Mouse (Mus musculus): ENCODE measurements around the gene Fryl. TPM values are rescaled to one million over a fixed set of nuclear protein-coding genes. Genes with fewer than 3 reads are reported as not detected.

The Fryl gene
- polyA plus RNA-seq, 1 experiment: 15.3 TPM

DNA sequence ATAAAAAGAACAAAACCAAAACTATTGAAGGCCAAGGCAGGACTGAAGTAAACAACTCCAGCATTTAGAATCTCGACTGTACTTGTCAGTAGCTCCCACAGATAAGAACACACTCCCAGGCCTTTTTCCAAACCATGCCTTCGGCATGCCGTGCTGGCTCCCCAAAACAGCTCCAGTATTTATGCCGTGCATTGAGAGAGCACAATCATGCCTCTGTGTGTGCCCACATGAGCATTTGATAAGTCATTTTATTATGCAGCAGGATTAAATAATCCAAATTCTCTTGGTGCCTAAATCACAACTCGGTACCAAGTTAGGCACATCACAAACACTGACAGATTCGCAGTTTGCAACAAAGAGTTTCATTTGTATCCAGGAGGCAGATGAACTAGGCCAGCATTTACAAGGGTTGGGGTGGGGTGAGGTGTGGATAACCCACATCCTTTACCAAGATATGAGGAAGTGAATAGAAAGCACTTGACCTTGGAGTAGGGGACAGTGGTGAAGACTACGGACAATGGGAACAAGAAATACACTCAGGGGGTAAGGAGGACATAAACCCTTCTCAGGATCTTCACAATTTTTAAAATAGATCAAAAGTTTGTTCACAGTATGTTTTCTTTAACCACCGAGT, 50.3 kb downstream of the Fryl start:
- peaks cover 10% of the 10 kb centered on the region for H3K79me2 ChIP-seq (ENCODE audit: control insufficient read depth, insufficient read depth)
- no peak overlapping the region for H3ac ChIP-seq (ENCODE audit: control insufficient read depth, insufficient read length)
- TF ChIP-seq E2F4 (IDR thresholded peaks at IDR 0.05; ENCODE audit: insufficient read depth) (no peak), TCF3 (IDR thresholded peaks at IDR 0.05; ENCODE audit: insufficient read length, low read depth) (no peak), CEBPB (IDR thresholded peaks at IDR 0.05; ENCODE audit: insufficient read depth, poor library complexity, severe bottlenecking) (no peak), REST (IDR thresholded peaks at IDR 0.05; ENCODE audit: insufficient read depth, insufficient read length) (no peak), SRF (IDR thresholded peaks at IDR 0.05; ENCODE audit: control insufficient read depth, insufficient read length, low read depth) (no peak), POLR2A (IDR thresholded peaks at IDR 0.05; ENCODE audit: insufficient read length, low read depth) (no peak), MYOG (IDR thresholded peaks at IDR 0.05; ENCODE audit: control insufficient read depth in 1 of 3, insufficient read depth in 1 of 3, insufficient read length in 2 of 3, low read depth in 2 of 3) (no peak), TCF12 (IDR thresholded peaks at IDR 0.05; ENCODE audit: insufficient read depth, poor library complexity, severe bottlenecking) (no peak), MAX (IDR thresholded peaks at IDR 0.05; ENCODE audit: low read depth) (no peak)
- H3K4me2 ChIP-seq (ENCODE audit: low read depth): no peak overlapping the region
- no peak overlapping the region for H3K4me3 ChIP-seq
- no peaks in the 10 kb centered on the region for H3K36me3 ChIP-seq (ENCODE audit: control insufficient read depth, insufficient read depth)
- H3K27me3 ChIP-seq (ENCODE audit: control insufficient read depth, insufficient read depth, insufficient read length): no peaks in the 10 kb centered on the region

DNA sequence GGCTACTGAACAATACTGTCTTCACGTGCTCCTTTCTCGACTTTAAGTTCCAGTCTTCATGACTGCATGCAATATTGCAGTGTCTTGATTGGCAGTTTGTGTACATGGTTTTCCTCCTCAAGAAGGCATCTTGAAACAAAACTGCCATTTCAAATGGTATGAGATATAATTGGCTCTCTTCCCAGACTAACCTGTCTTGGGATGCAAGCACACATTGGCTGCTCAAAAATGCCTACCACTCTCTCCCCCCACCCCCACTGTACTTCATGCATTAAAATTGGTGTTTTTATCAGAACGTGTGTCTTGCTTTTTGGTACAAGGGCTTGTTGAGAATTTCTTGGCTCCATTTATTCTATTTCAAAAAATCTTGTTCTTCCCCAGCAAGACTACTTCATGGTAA, 51.4 kb downstream of the Fryl start:
- Histone ChIP-seq H3K36me3 (ENCODE audit: control insufficient read depth, insufficient read depth) (no peaks in the 10 kb centered on the region), H3K4me2 (ENCODE audit: low read depth) (no peak overlapping the region), H3K79me2 (ENCODE audit: control insufficient read depth, insufficient read depth) (peaks cover 10% of the 10 kb centered on the region), H3ac (ENCODE audit: control insufficient read depth, insufficient read length) (no peak overlapping the region), H3K4me3 (no peak overlapping the region), H3K27me3 (ENCODE audit: control insufficient read depth, insufficient read depth, insufficient read length) (no peaks in the 10 kb centered on the region)
- TF ChIP-seq POLR2AphosphoS2 (IDR thresholded peaks at IDR 0.05; ENCODE audit: insufficient read length, low read depth) (no peak), SRF (IDR thresholded peaks at IDR 0.05; ENCODE audit: control insufficient read depth, insufficient read length, low read depth) (no peak), TCF3 (IDR thresholded peaks at IDR 0.05; ENCODE audit: insufficient read length, low read depth) (no peak), USF1 (IDR thresholded peaks at IDR 0.05; ENCODE audit: low read depth) (no peak), MAX (IDR thresholded peaks at IDR 0.05; ENCODE audit: low read depth) (no peak), POLR2A (IDR thresholded peaks at IDR 0.05; ENCODE audit: insufficient read length, low read depth) (no peak), REST (IDR thresholded peaks at IDR 0.05; ENCODE audit: insufficient read depth, insufficient read length) (no peak), MYOD1 (IDR thresholded peaks at IDR 0.05; ENCODE audit: control insufficient read depth in 1 of 3, insufficient read length in 2 of 3, low read depth in 2 of 3) (no peak), E2F4 (IDR thresholded peaks at IDR 0.05; ENCODE audit: insufficient read depth) (no peak), MYOG (IDR thresholded peaks at IDR 0.05; ENCODE audit: control insufficient read depth in 1 of 3, insufficient read depth in 1 of 3, insufficient read length in 2 of 3, low read depth in 2 of 3) (no peak), CEBPB (IDR thresholded peaks at IDR 0.05; ENCODE audit: insufficient read depth, poor library complexity, severe bottlenecking) (no peak), TCF12 (IDR thresholded peaks at IDR 0.05; ENCODE audit: insufficient read depth, poor library complexity, severe bottlenecking) (no peak)

- Histone ChIP-seq H3K4me2 (ENCODE audit: low read depth) (no peak overlapping the region), H3K36me3 (ENCODE audit: control insufficient read depth, insufficient read depth) (no peaks in the 10 kb centered on the region), H3ac (ENCODE audit: control insufficient read depth, insufficient read length) (no peak overlapping the region), H3K4me3 (no peak overlapping the region), H3K79me2 (ENCODE audit: control insufficient read depth, insufficient read depth) (peaks cover 12% of the 10 kb centered on the region), H3K27me3 (ENCODE audit: control insufficient read depth, insufficient read depth, insufficient read length) (no peaks in the 10 kb centered on the region)
- TF ChIP-seq E2F4 (IDR thresholded peaks at IDR 0.05; ENCODE audit: insufficient read depth) (no peak), MYOD1 (IDR thresholded peaks at IDR 0.05; ENCODE audit: control insufficient read depth in 1 of 3, insufficient read length in 2 of 3, low read depth in 2 of 3) (no peak), USF1 (IDR thresholded peaks at IDR 0.05; ENCODE audit: low read depth) (no peak), POLR2AphosphoS2 (IDR thresholded peaks at IDR 0.05; ENCODE audit: insufficient read length, low read depth) (no peak), TCF3 (IDR thresholded peaks at IDR 0.05; ENCODE audit: insufficient read length, low read depth) (no peak), CEBPB (IDR thresholded peaks at IDR 0.05; ENCODE audit: insufficient read depth, poor library complexity, severe bottlenecking) (no peak), TCF12 (IDR thresholded peaks at IDR 0.05; ENCODE audit: insufficient read depth, poor library complexity, severe bottlenecking) (no peak), MAX (IDR thresholded peaks at IDR 0.05; ENCODE audit: low read depth) (no peak)
Measured at GRCm38 (mm10) chr5:73202498-73202897, 53.9 kb downstream of the Fryl start.

DNA sequence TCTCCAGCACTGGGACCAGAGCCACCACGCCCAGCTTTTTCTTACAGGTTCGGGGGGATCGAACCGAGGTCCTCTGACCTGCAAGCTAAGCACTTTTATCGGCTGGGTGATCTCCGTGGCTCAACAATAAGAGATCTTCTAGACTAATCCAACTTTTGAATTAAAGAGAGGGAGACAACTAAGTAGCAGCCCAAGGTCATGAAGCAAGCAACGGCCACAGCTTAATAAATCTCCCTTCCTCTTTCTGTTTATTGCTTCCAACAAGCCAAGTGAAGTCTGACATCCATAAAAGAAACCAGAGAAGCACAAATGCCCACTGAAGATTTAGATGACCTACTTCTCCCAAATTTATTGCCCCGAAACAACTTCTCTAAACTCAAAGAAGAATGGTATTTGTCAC, 54.3 kb downstream of the Fryl start:
- H3K4me2 ChIP-seq (ENCODE audit: low read depth): no peak overlapping the region
- H3K27me3 ChIP-seq (ENCODE audit: control insufficient read depth, insufficient read depth, insufficient read length): no peaks in the 10 kb centered on the region
- no peaks in the 10 kb centered on the region for H3K36me3 ChIP-seq (ENCODE audit: control insufficient read depth, insufficient read depth)
- H3K79me2 ChIP-seq (ENCODE audit: control insufficient read depth, insufficient read depth): peaks cover 12% of the 10 kb centered on the region
- TF ChIP-seq TCF12 (IDR thresholded peaks at IDR 0.05; ENCODE audit: insufficient read depth, poor library complexity, severe bottlenecking): no peak
- H3K4me3 ChIP-seq: no peak overlapping the region
- H3ac ChIP-seq (ENCODE audit: control insufficient read depth, insufficient read length): no peak overlapping the region

- Histone ChIP-seq H3K4me2 (ENCODE audit: low read depth) (no peak overlapping the region), H3ac (ENCODE audit: control insufficient read depth, insufficient read length) (no peak overlapping the region), H3K79me2 (ENCODE audit: control insufficient read depth, insufficient read depth) (peaks cover 12% of the 10 kb centered on the region), H3K4me3 (no peak overlapping the region), H3K36me3 (ENCODE audit: control insufficient read depth, insufficient read depth) (no peaks in the 10 kb centered on the region), H3K27me3 (ENCODE audit: control insufficient read depth, insufficient read depth, insufficient read length) (no peaks in the 10 kb centered on the region)
- TF ChIP-seq MYOG (IDR thresholded peaks at IDR 0.05; ENCODE audit: control insufficient read depth in 1 of 3, insufficient read depth in 1 of 3, insufficient read length in 2 of 3, low read depth in 2 of 3): no peak
- no peak for TF ChIP-seq TCF3 (IDR thresholded peaks at IDR 0.05; ENCODE audit: insufficient read length, low read depth)
- TF ChIP-seq POLR2A (IDR thresholded peaks at IDR 0.05; ENCODE audit: insufficient read length, low read depth): no peak
- no peak for TF ChIP-seq CEBPB (IDR thresholded peaks at IDR 0.05; ENCODE audit: insufficient read depth, poor library complexity, severe bottlenecking)
- no peak for TF ChIP-seq SRF (IDR thresholded peaks at IDR 0.05; ENCODE audit: control insufficient read depth, insufficient read length, low read depth)
- no peak for TF ChIP-seq REST (IDR thresholded peaks at IDR 0.05; ENCODE audit: insufficient read depth, insufficient read length)
- TF ChIP-seq POLR2AphosphoS2 (IDR thresholded peaks at IDR 0.05; ENCODE audit: insufficient read length, low read depth): no peak
- no peak for TF ChIP-seq MYOD1 (IDR thresholded peaks at IDR 0.05; ENCODE audit: control insufficient read depth in 1 of 3, insufficient read length in 2 of 3, low read depth in 2 of 3)
- TF ChIP-seq USF1 (IDR thresholded peaks at IDR 0.05; ENCODE audit: low read depth): no peak
- TF ChIP-seq MAX (IDR thresholded peaks at IDR 0.05; ENCODE audit: low read depth): no peak
- TF ChIP-seq TCF12 (IDR thresholded peaks at IDR 0.05; ENCODE audit: insufficient read depth, poor library complexity, severe bottlenecking): no peak
- TF ChIP-seq E2F4 (IDR thresholded peaks at IDR 0.05; ENCODE audit: insufficient read depth): no peak
Measured at GRCm38 (mm10) chr5:73200387-73201384, 55.7 kb downstream of the Fryl start.

All from myocyte (in vitro differentiated cells).